Mouse (Mus musculus) forebrain, embryonic 15.5 days (tissue): ENCODE measurements at regions not wholly inside any gene's neighbourhood (a gene's known extent, or its start where the extent isn't known, plus 50 kb on each side); places are given as distances from the start of the nearest gene placed in this dataset.

Experiments used
- ATAC-seq: fragments of 200-750 bp; cut with Nextera tagmentation; replicated peaks from 2 replicates; pipeline ENCODE4 v1.8.0; 2017; ENCODE audit warnings: mild to moderate bottlenecking, moderate TSS enrichment, moderate library complexity
- H3K27ac ChIP-seq: fragments of 300-500 bp; sonication (generic); replicated peaks from 2 replicates; pipeline ENCODE4 v1.5.1; 2015; ENCODE audit warnings: mild to moderate bottlenecking, inconsistent platforms
- H3K27me3 ChIP-seq: fragments of 300-500 bp; sonication (generic); 2 replicates; pipeline ENCODE4 v1.6.1; 2015; ENCODE audit warnings: inconsistent platforms
- H3K36me3 ChIP-seq: fragments of 300-500 bp; sonication (generic); 2 replicates; pipeline ENCODE4 v1.6.1; 2015; ENCODE audit warnings: mild to moderate bottlenecking, inconsistent platforms
- H3K4me1 ChIP-seq: fragments of 300-500 bp; sonication (generic); 2 replicates; pipeline ENCODE4 v1.6.1; 2015; ENCODE audit warnings: inconsistent platforms
- H3K4me2 ChIP-seq: fragments of 300-500 bp; sonication (generic); replicated peaks from 2 replicates; pipeline ENCODE4 v1.6.1; 2015; ENCODE audit warnings: mild to moderate bottlenecking, inconsistent platforms
- H3K4me3 ChIP-seq: fragments of 300-500 bp; sonication (generic); 2 replicates; pipeline ENCODE4 v1.5.1; 2015; ENCODE audit warnings: mild to moderate bottlenecking, inconsistent platforms
- H3K9ac ChIP-seq: fragments of 300-500 bp; sonication (generic); replicated peaks from 2 replicates; pipeline ENCODE4 v1.6.1; 2015; ENCODE audit warnings: mild to moderate bottlenecking, inconsistent platforms
- H3K9me3 ChIP-seq: fragments of 300-500 bp; sonication (generic); 2 replicates; pipeline ENCODE4 v1.6.1; 2016; ENCODE audit warnings: inconsistent platforms
- WGBS: fragments of 180-500 bp; shearing (Covaris S2); methylation state at CpG from one replicate; pipeline ENCODE4 v1.1.7; 2015; ENCODE audit warnings: mixed read lengths; 5-methylcytosine and 5-hydroxymethylcytosine counted together

DNA sequence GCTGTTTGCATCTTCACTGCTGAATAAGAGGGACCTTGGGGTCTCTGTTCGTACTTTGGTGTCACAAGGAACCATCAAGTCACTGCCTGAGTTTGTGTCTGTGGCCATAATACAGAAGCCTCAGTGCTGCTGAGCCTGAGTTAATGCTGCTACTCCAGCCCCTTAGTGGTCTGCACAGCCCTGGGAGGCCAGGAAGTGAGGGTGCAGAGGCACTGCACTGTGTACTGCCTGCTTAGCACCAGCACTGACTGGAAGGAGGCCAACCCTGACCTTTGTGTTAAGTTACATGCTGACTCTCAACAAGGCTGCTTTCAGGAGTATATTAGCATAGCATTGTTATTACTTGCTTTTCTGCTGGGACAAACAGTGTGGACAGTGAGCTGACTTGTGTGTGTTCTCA lies 86.9 kb upstream of the Tmtc1 start:
- 90% methylated on average over 1 of the region's 1 CpGs for WGBS

DNA sequence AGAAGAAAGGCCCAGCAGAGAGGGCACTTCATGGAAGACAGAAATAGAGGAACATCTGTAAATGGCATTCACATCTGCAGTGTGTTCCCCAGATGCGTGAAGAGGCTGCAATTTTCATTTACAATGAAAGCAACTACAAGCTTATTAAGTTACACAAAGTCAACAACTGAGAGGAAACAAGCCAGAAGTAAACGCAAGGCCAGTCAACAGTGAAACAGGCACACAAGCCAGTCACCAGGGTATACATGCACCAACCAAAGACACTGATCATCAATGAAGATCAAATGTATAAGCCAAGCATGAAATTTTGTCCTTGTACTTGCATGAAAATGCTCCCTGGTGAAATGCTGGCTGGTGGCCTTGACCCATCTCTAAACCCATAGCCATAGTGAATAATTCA lies 84.4 kb upstream of the Tmtc1 start:
- Histone ChIP-seq H3K4me2 (no peak overlapping the region), H3K9me3 (no peaks in the 10 kb centered on the region), H3K27me3 (no peaks in the 10 kb centered on the region), H3K27ac (no peak overlapping the region), H3K4me3 (no peak overlapping the region), H3K9ac (no peak overlapping the region), H3K4me1 (no peaks in the 10 kb centered on the region), H3K36me3 (no peaks in the 10 kb centered on the region)
- WGBS: 93% methylated on average over 2 of the region's 2 CpGs
- ATAC-seq: no peak

More for the DNA sequence above, 86.9 kb upstream of the Tmtc1 start:
- no peak for ATAC-seq
- H3K9me3 ChIP-seq: no peaks in the 10 kb centered on the region
- H3K4me2 ChIP-seq: no peak overlapping the region
- no peaks in the 10 kb centered on the region for H3K4me1 ChIP-seq
- no peaks in the 10 kb centered on the region for H3K36me3 ChIP-seq
- no peak overlapping the region for H3K4me3 ChIP-seq
- H3K27me3 ChIP-seq: no peaks in the 10 kb centered on the region
- no peak overlapping the region for H3K27ac ChIP-seq
- H3K9ac ChIP-seq: no peak overlapping the region

DNA sequence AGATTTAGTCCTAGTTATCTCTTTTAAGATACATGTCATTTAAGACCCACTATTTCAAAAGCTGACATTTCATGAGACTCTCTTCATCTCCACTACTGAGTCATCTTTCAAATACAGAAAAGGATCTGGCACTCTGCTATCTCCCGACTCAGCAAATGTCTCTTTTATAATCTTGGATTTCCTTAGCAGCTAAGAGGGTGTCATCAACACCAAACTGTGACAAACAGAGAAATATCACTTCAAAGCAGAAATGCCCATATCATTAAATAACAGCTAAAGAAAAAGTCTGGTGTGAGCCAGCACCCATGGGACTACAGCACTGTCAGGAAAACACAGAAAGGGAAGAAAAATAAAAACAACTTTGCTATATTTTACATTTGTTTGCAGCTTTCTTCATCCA lies 78.7 kb upstream of the Tmtc1 start:
- H3K9me3 ChIP-seq: no peaks in the 10 kb centered on the region
- H3K4me1 ChIP-seq: no peaks in the 10 kb centered on the region
- no peak overlapping the region for H3K27ac ChIP-seq
- no peak overlapping the region for H3K4me3 ChIP-seq
- no peaks in the 10 kb centered on the region for H3K36me3 ChIP-seq
- ATAC-seq: no peak
- no peak overlapping the region for H3K9ac ChIP-seq
- 81% methylated on average over 1 of the region's 1 CpGs for WGBS
- no peaks in the 10 kb centered on the region for H3K27me3 ChIP-seq
- H3K4me2 ChIP-seq: no peak overlapping the region

DNA sequence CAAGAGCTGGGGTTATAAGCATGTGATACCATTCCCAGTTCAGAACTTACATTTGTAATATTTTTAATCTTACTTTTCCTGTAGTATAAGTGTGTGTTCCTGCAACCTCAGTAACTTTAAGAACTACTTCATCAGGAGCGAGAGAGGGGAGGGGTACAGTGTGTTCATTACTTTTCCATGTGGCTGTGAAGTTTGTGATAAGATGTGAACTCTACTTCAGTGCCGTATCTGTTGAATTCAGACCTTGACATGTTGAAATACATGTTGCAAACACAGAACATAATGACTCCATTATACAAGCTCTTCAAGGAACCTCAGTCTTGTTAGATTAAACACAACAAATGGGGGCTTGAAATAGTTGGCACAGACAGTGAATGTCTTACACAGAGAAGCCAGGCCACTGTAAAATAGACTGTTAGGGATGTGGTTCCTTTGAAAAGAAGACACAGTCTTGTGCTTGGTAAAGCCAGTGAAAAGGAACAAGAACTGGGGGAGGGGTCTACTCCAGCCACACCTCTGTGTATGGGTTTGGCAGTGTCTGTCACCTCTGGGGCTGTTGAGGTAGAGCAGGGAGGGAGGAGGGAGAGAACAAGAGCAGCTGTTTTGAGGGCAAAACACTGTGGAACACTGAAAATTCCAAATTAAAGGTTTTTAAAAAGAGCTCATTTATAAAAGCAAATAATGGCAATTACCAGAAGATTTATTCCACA lies 73.5 kb upstream of the Tmtc1 start:
- no peak overlapping the region for H3K9ac ChIP-seq
- H3K4me1 ChIP-seq: no peaks in the 10 kb centered on the region
- no peaks in the 10 kb centered on the region for H3K9me3 ChIP-seq
- H3K4me2 ChIP-seq: no peak overlapping the region
- no peak overlapping the region for H3K4me3 ChIP-seq
- H3K27ac ChIP-seq: no peak overlapping the region
- WGBS: 56% methylated on average over 2 of the region's 2 CpGs
- no peak for ATAC-seq
- no peaks in the 10 kb centered on the region for H3K36me3 ChIP-seq
- no peaks in the 10 kb centered on the region for H3K27me3 ChIP-seq

GRCm38 (mm10) chr6:148516654-148517053 lies 72.5 kb upstream of the Tmtc1 start:
- WGBS: 69% methylated on average over 4 of the region's 4 CpGs
- H3K4me2 ChIP-seq: no peak overlapping the region
- no peak for ATAC-seq

DNA sequence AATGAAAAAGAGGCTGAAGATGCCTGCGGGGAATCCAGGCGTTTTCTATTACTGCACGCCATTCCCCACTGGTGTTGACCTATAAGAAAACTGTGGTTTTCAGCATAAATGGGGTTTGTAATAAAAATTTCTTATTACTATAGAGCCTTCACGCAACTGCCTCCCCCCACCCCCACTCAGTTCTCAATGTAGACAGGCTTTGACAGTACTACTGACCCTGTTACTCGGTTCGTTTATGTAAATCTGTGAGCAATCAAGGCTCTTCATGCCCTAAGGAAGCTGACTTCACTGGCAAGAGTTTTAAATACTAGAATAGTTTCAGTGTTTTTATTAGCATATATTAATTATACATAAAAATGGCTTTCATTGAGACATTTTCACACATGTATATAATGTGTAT lies 70.9 kb upstream of the Tmtc1 start:
- Histone ChIP-seq H3K4me2 (no peak overlapping the region), H3K36me3 (no peaks in the 10 kb centered on the region), H3K27me3 (no peaks in the 10 kb centered on the region), H3K27ac (no peak overlapping the region), H3K4me3 (no peak overlapping the region), H3K4me1 (no peaks in the 10 kb centered on the region), H3K9me3 (no peaks in the 10 kb centered on the region), H3K9ac (no peak overlapping the region)
- ATAC-seq: no peak; the same call in 1 of the 2 replicates
- 82% methylated on average over 6 of the region's 6 CpGs for whole genome bisulfite sequencing

More at GRCm38 (mm10) chr6:148516654-148517053, 72.5 kb upstream of the Tmtc1 start:
- Histone ChIP-seq H3K9me3 (no peaks in the 10 kb centered on the region), H3K9ac (no peak overlapping the region), H3K36me3 (no peaks in the 10 kb centered on the region), H3K27ac (no peak overlapping the region), H3K4me1 (no peaks in the 10 kb centered on the region), H3K27me3 (no peaks in the 10 kb centered on the region), H3K4me3 (no peak overlapping the region)

DNA sequence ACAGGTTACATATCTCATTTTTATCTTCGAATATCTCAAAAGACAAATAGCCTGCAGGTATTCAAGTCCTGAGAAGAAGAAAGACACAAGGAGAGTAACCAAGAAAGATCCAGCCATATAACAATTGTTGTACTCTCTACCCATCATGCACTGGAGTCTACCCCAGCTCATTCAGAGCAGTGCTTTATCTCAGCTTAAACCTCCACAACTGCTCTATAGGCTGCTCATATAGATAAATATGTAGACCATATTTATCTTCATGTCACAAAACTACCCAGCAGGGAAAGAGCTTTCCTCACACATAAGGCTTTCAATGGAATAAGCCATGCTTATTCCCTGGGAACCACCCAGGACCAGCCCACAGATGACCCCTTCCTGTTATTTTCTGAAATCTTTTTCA lies 70.5 kb upstream of the Tmtc1 start:
- H3K4me3 ChIP-seq: no peak overlapping the region
- no peak for ATAC-seq
- no peak overlapping the region for H3K27ac ChIP-seq
- H3K9ac ChIP-seq: no peak overlapping the region
- 84% methylated on average over 1 of the region's 1 CpGs for WGBS
- H3K4me1 ChIP-seq: no peaks in the 10 kb centered on the region
- H3K36me3 ChIP-seq: no peaks in the 10 kb centered on the region
- no peaks in the 10 kb centered on the region for H3K9me3 ChIP-seq
- H3K4me2 ChIP-seq: no peak overlapping the region
- H3K27me3 ChIP-seq: no peaks in the 10 kb centered on the region

- Histone ChIP-seq H3K9me3 (no peaks in the 10 kb centered on the region), H3K27ac (no peak overlapping the region), H3K9ac (no peak overlapping the region), H3K4me3 (no peak overlapping the region), H3K36me3 (no peaks in the 10 kb centered on the region), H3K4me2 (no peak overlapping the region), H3K4me1 (no peaks in the 10 kb centered on the region), H3K27me3 (no peaks in the 10 kb centered on the region)
- ATAC-seq: peak; percentile 48; the same call in 1 of the 2 replicates
- 76% methylated on average over 6 of the region's 6 CpGs for WGBS
Observed at GRCm38 (mm10) chr6:148514124-148514523, 69.9 kb upstream of the Tmtc1 start.

- H3K4me1 ChIP-seq: no peaks in the 10 kb centered on the region
- no peak for ATAC-seq
- no peak overlapping the region for H3K4me3 ChIP-seq
- 63% methylated on average over 2 of the region's 2 CpGs for WGBS
- no peak overlapping the region for H3K4me2 ChIP-seq
- no peaks in the 10 kb centered on the region for H3K36me3 ChIP-seq
- H3K27ac ChIP-seq: no peak overlapping the region
- H3K9me3 ChIP-seq: no peaks in the 10 kb centered on the region
- no peaks in the 10 kb centered on the region for H3K27me3 ChIP-seq
- no peak overlapping the region for H3K9ac ChIP-seq
Observed at GRCm38 (mm10) chr6:148513134-148513533, 68.9 kb upstream of the Tmtc1 start.

DNA sequence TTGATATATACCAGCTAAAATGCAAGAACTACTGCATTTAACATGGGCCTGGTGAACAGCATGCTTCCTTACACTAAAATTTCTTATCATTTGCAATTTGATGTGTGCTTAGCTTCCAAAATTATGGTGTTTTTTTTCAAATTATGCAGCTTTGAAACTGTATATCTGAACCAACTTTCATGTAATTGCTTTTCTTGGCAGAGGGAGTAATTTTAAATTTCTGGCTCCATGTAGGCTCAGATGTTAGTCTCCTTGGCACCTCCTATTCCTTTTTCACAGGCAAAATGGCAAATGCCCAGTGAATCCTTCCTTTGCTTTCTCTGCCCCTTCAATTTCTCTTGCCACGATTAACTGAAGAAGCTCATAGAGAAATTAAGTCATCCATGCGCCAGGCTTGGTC lies 61.1 kb upstream of the Tmtc1 start:
- Histone ChIP-seq H3K4me1 (peaks cover 13% of the 10 kb centered on the region), H3K9ac (no peak overlapping the region), H3K36me3 (no peaks in the 10 kb centered on the region), H3K4me3 (no peak overlapping the region), H3K27me3 (no peaks in the 10 kb centered on the region), H3K9me3 (no peaks in the 10 kb centered on the region), H3K4me2 (no peak overlapping the region), H3K27ac (peak overlapping the region; percentile 86)
- peak; percentile 42 for ATAC-seq
- WGBS: 79% methylated on average over 2 of the region's 2 CpGs

DNA sequence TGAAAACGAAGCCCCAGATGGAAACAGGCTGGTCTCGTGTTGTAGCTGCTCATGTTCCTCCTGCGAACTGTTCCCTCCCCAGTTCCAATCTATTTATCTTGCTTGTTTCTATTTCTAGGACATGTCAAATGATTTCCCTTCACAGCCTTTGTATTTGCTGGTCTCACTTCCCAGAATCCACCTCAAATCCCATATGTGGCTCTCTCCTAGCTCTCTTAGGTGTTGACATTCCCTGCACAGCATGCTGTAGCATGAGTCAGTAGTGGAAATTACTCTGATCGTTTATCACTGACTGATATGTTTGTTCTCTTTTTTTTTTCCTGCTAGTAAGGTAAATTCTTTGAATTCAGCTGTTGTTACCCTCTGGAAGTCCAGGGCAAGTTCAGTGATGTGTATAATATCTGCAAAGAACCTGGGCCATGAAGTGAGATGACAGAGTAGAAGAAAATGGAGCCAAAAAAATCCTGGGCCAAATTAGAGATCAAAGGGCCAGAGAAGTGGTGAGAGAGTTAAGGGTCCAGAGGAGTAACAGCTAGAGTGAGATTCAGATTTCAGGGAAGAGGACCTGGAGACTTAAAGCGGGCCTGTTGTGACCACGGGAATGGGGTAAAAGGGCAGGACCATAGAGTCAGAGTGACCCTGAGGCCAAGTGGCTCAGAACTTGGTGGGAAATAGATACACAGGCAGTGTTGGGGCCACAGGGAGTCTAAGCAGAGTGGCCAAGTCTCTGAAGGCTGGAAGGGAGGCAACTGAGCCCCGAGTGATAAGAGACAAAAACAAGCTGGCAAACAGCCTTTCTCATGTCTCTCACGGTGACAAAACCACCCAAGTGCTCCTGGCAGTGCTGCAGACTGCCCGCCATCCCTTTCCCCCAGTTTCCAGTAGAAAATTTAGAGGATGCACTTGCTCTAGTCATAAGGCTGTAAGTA lies 56.3 kb upstream of the Tmtc1 start:
- Histone ChIP-seq H3K36me3 (no peaks in the 10 kb centered on the region), H3K9ac (no peak overlapping the region), H3K27ac (no peak overlapping the region), H3K4me3 (no peak overlapping the region), H3K4me1 (peaks cover 18% of the 10 kb centered on the region), H3K27me3 (no peaks in the 10 kb centered on the region), H3K9me3 (no peaks in the 10 kb centered on the region), H3K4me2 (no peak overlapping the region)
- ATAC-seq: no peak
- 67% methylated on average over 9 of the region's 9 CpGs for WGBS
